Mouse (Mus musculus) MEL (cell line): ENCODE data around the gene Trf. TPM values are rescaled to one million over a fixed set of nuclear protein-coding genes. Genes with fewer than 3 reads are reported as not detected.

Experiments
- DNase-seq: peaks from one replicate; pipeline ENCODE4 v3.0.0; 2011; ENCODE audit warnings: low read depth, low spot score
- H3K27ac ChIP-seq: 2 replicates; pipeline ENCODE4 v1.5.1; 2012; ENCODE audit warnings: low read depth, mild to moderate bottlenecking, control low read depth, low read length, moderate library complexity; ENCODE audit not compliant: control insufficient read depth
- H3K27me3 ChIP-seq, 2 experiments: fragments of 150-350 bp in 1 of 2; sonication (generic) in 1 of 2; 2 replicates each; pipeline ENCODE4 v1.6.1; 2012; ENCODE audit warnings: low read length in 2 of 2, mild to moderate bottlenecking in 2 of 2, improper control_type of control experiment in 1 of 2, moderate library complexity in 1 of 2; ENCODE audit not compliant: insufficient read depth in 2 of 2, control insufficient read depth in 1 of 2
- H3K36me3 ChIP-seq, 2 experiments: 2 replicates each; pipeline ENCODE4 v1.6.1; 2012 to 2014; ENCODE audit warnings: low read length in 2 of 2, improper control_type of control experiment in 1 of 2, inconsistent platforms in 1 of 2, mild to moderate bottlenecking in 1 of 2; ENCODE audit not compliant: insufficient read depth in 2 of 2, control insufficient read depth in 1 of 2
- H3K4me1 ChIP-seq, 2 experiments: fragments of 150-350 bp in 1 of 2; sonication (generic) in 1 of 2; 2 replicates each; pipeline ENCODE4 v1.6.1; 2012; ENCODE audit warnings: low read length in 2 of 2, improper control_type of control experiment in 1 of 2, mild to moderate bottlenecking in 1 of 2; ENCODE audit not compliant: insufficient read depth in 2 of 2, control insufficient read depth in 1 of 2
- H3K4me3 ChIP-seq, 2 experiments: fragments of 150-350 bp in 1 of 2; sonication (generic) in 1 of 2; 2 replicates each; pipeline ENCODE4 v1.5.1; 2012; ENCODE audit warnings: low read depth in 2 of 2, low read length in 2 of 2, mild to moderate bottlenecking in 2 of 2, moderate library complexity in 2 of 2, control low read depth in 1 of 2, improper control_type of control experiment in 1 of 2; ENCODE audit not compliant: control insufficient read depth in 1 of 2, insufficient read depth in 1 of 2
- H3K79me2 ChIP-seq: 2 replicates; pipeline ENCODE4 v1.6.1; 2012; ENCODE audit warnings: mild to moderate bottlenecking, low read length, moderate library complexity; ENCODE audit not compliant: control insufficient read depth, poor library complexity, insufficient read depth
- H3K9ac ChIP-seq: 2 replicates; pipeline ENCODE4 v1.6.1; 2012; ENCODE audit warnings: low read depth, mild to moderate bottlenecking, control low read depth, low read length, moderate library complexity; ENCODE audit not compliant: control insufficient read depth, poor library complexity, severe bottlenecking
- H3K9me3 ChIP-seq: fragments of 150-350 bp; sonication (generic); replicated peaks from 2 replicates; pipeline ENCODE4 v1.6.1; 2012; ENCODE audit warnings: mild to moderate bottlenecking, low read length, improper control_type of control experiment, moderate library complexity; ENCODE audit not compliant: insufficient read depth
- BHLHE40 ChIP-seq: IDR thresholded peaks from 2 replicates; pipeline ENCODE4 v1.6.1; 2012; ENCODE audit warnings: low read depth, mild to moderate bottlenecking, inconsistent platforms, low read length, improper control_type of control experiment, borderline replicate concordance
- CHD2 ChIP-seq: IDR thresholded peaks from 2 replicates; pipeline ENCODE4 v1.6.1; 2011; ENCODE audit warnings: low read length, improper control_type of control experiment
- ELF1 ChIP-seq: IDR thresholded peaks from 2 replicates; pipeline ENCODE4 v1.6.1; 2014; ENCODE audit warnings: low read depth, mild to moderate bottlenecking, inconsistent platforms, low read length, improper control_type of control experiment, moderate library complexity
- GABPA ChIP-seq: IDR thresholded peaks from 2 replicates; pipeline ENCODE4 v1.6.1; 2012; ENCODE audit warnings: low read depth, mild to moderate bottlenecking, inconsistent platforms, low read length, improper control_type of control experiment, moderate library complexity
- GATA1 ChIP-seq: IDR thresholded peaks from 2 replicates; pipeline ENCODE4 v1.6.1; 2011; ENCODE audit warnings: low read depth, low read length, improper control_type of control experiment
- KAT2A ChIP-seq: conservative IDR thresholded peaks from 2 replicates; pipeline ENCODE4 v1.6.1; 2012; ENCODE audit warnings: low read depth, low read length, improper control_type of control experiment, inconsistent platforms
- MAX ChIP-seq: IDR thresholded peaks from 2 replicates; pipeline ENCODE4 v1.6.1; 2011; ENCODE audit warnings: low read length, improper control_type of control experiment
- MAZ ChIP-seq: IDR thresholded peaks from 2 replicates; pipeline ENCODE4 v1.6.1; 2012; ENCODE audit warnings: low read depth, mild to moderate bottlenecking, inconsistent platforms, low read length, improper control_type of control experiment
- MEF2A ChIP-seq: IDR thresholded peaks from 2 replicates; pipeline ENCODE4 v1.6.1; 2014; ENCODE audit warnings: low read depth, mild to moderate bottlenecking, inconsistent platforms, low read length, improper control_type of control experiment; ENCODE audit not compliant: poor library complexity, insufficient replicate concordance, severe bottlenecking; ENCODE audit errors: extremely low read depth
- MXI1 ChIP-seq: IDR thresholded peaks from 2 replicates; pipeline ENCODE4 v1.6.1; 2011; ENCODE audit warnings: mild to moderate bottlenecking, low read depth, low read length, improper control_type of control experiment
- MYC ChIP-seq: IDR thresholded peaks from 2 replicates; pipeline ENCODE4 v1.6.1; 2011; ENCODE audit warnings: low read depth, mild to moderate bottlenecking, low read length, improper control_type of control experiment, moderate library complexity
- POLR2A ChIP-seq, 2 experiments: IDR thresholded peaks; 2 replicates each; pipeline ENCODE4 v1.6.1; 2011 to 2012; ENCODE audit warnings: low read length in 2 of 2, mild to moderate bottlenecking in 2 of 2, control low read depth in 1 of 2, improper control_type of control experiment in 1 of 2, low read depth in 1 of 2, moderate library complexity in 1 of 2; ENCODE audit not compliant: control insufficient read depth in 1 of 2, insufficient read depth in 1 of 2, poor library complexity in 1 of 2
- RAD21 ChIP-seq: IDR thresholded peaks from 2 replicates; pipeline ENCODE4 v1.6.1; 2011; ENCODE audit warnings: mild to moderate bottlenecking, low read depth, low read length, improper control_type of control experiment
- RCOR1 ChIP-seq: IDR thresholded peaks from 2 replicates; pipeline ENCODE4 v1.6.1; 2012; ENCODE audit warnings: low read depth, mild to moderate bottlenecking, inconsistent platforms, low read length, improper control_type of control experiment
- TBP ChIP-seq: IDR thresholded peaks from 2 replicates; pipeline ENCODE4 v1.8.0; 2011; ENCODE audit warnings: low read depth, low read length, improper control_type of control experiment
- UBTF ChIP-seq: IDR thresholded peaks from 2 replicates; pipeline ENCODE4 v1.6.1; 2012; ENCODE audit warnings: low read depth, mild to moderate bottlenecking, inconsistent platforms, low read length, improper control_type of control experiment, moderate library complexity, borderline replicate concordance; ENCODE audit not compliant: insufficient read depth
- ZNF384 ChIP-seq: IDR thresholded peaks from 2 replicates; pipeline ENCODE4 v1.6.1; 2012; ENCODE audit warnings: low read depth, mild to moderate bottlenecking, inconsistent platforms, low read length, improper control_type of control experiment
- polyA plus RNA-seq, 2 experiments: library from polyadenylated mRNA; stranded (reverse) in 1 of 2; unstranded in 1 of 2; fragments of >175 nt in 1 of 2; fragments of >200 nt in 1 of 2; gene quantifications; 2 replicates each; pipeline versions ENCODE4 v1.2.1 to v1.2.4; 2012; ENCODE audit warnings: low replicate concordance in 2 of 2, low read depth in 1 of 2; ENCODE audit not compliant: insufficient read length in 2 of 2, insufficient read depth in 1 of 2, missing spikeins in 1 of 2
- total RNA-seq: library from RNA; depleted of rRNA; stranded (reverse); fragments of 300-350 nt; gene quantifications from 2 replicates; pipeline ENCODE4 v1.2.3, GENCODE M21; 2012

Trf gene
- total and polyA plus RNA-seq, 3 experiments = not detected

- no peak for DNase-seq
- H3K27me3 ChIP-seq = no peaks in the 10 kb centered on the region; a peak in 1 of 4 replicates
Observed at GRCm38 (mm10) chr9:103275676-103276075, 45.4 kb upstream of the Trf start.

GRCm38 (mm10) chr9:103274819-103275218, 44.6 kb upstream of the Trf start:
- no peak for TF ChIP-seq RAD21
- Histone ChIP-seq H3K9ac (no peak overlapping the region), H3K27me3 (no peaks in the 10 kb centered on the region; a peak in 1 of 4 replicates), H3K9me3 (no peaks in the 10 kb centered on the region), H3K4me1 (no peaks in the 10 kb centered on the region), H3K79me2 (no peaks in the 10 kb centered on the region), H3K27ac (no peak overlapping the region), H3K36me3 (no peaks in the 10 kb centered on the region), H3K4me3 (no peak overlapping the region)
- no peak for DNase-seq

More at GRCm38 (mm10) chr9:103275676-103276075, 45.4 kb upstream of the Trf start:
- no peaks in the 10 kb centered on the region for H3K36me3 ChIP-seq
- H3K4me3 ChIP-seq = no peak overlapping the region
- no peak overlapping the region for H3K27ac ChIP-seq
- H3K9ac ChIP-seq = no peak overlapping the region
- H3K79me2 ChIP-seq = no peaks in the 10 kb centered on the region
- TF ChIP-seq POLR2A (IDR thresholded peaks at IDR 0.05; ENCODE audit: control insufficient read depth in 1 of 2, insufficient read depth in 1 of 2, low read depth in 1 of 2, low read length in 2 of 2, poor library complexity in 1 of 2) (no peak), RAD21 (no peak), MXI1 (no peak), MAZ (no peak), BHLHE40 (no peak), ZNF384 (no peak), MYC (no peak), GATA1 (no peak), ELF1 (no peak), GABPA (no peak), MAX (no peak), UBTF (no peak), KAT2A (no peak), RCOR1 (no peak), TBP (no peak), CHD2 (no peak), MEF2A (no peak)
- TF ChIP-seq, all 39 proteins: peak for 0
- Histone ChIP-seq H3K4me1 (no peaks in the 10 kb centered on the region), H3K9me3 (no peaks in the 10 kb centered on the region)
